ENCODE assay signal across 7 mouse cellular contexts in genomic region chr1:173766848-173767617, GRCm38 (mm10). TPM values are rescaled to one million over a fixed set of nuclear protein-coding genes. Genes with fewer than 3 reads are reported as not detected.
DNase-seq lines count a peak whose midpoint lies in the region; ATAC-seq and TF ChIP-seq lines count a peak whose summit lies in the region.
"Not testable (repeated sequence)": the region's sequence is repeated elsewhere in the genome, so short reads cannot be mapped to it uniquely, and the experiment has no call there.

TSS of gene Ifi204 (minus strand) at chr1:173766943.

- peak; percentile 56 for DNase-seq in Patski (ENCODE audit: low read depth, low spot score)
- peak; percentile 18 for DNase-seq in c-Kit-positive CD71-negative TER-119-negative erythroid progenitor cells, embryonic 14.5 days (ENCODE audit: low read depth)
- peak; percentile 55 for DNase-seq in induced T-regulatory cell, adult 2 months (ENCODE audit: low read depth)
- peak; percentile 51 to 59 for DNase-seq in kidney, postnatal 36 days
- peak; percentile 19 for DNase-seq in liver, postnatal 0 days

- WGBS in liver, postnatal 0 days (ENCODE audit: insufficient replicate concordance), result 36% methylated on average over 5 of the region's 5 CpGs

- TF ChIP-seq POLR2A in myocyte (IDR thresholded peaks at IDR 0.05; ENCODE audit: insufficient read length, low read depth), result not testable (repeated sequence)

- peak within 1 kb of the TSS; percentile 49 for H3K27ac ChIP-seq in liver, postnatal 0 days (ENCODE audit: low read depth)

- 0 out of 2 replicates have a peak, but pooled peaks have one; percentile 15 for TF ChIP-seq EP300 in liver, postnatal 0 days (IDR thresholded peaks at IDR 0.05; ENCODE audit: low read depth)

- H3ac ChIP-seq in myocyte (ENCODE audit: control insufficient read depth, insufficient read length), result not testable (repeated sequence)

- not testable (repeated sequence) for H3K79me2 ChIP-seq in myocyte (ENCODE audit: control insufficient read depth, insufficient read depth)

- H3K27me3 ChIP-seq in Patski; liver, postnatal 0 days (ENCODE audit: insufficient read depth, low read length); myocyte (ENCODE audit: control insufficient read depth, insufficient read depth, insufficient read length): not testable (repeated sequence)

- in situ Hi-C loops in Patski (cut with MboI; ENCODE audit: low pct_unique_long_range_greater_than_20kb), result loop anchor here (5.0 kb wide), 1 partner anchor 145 kb away; the partner anchor contains the start of gene Ifi211

- not testable (repeated sequence) for H3K9me3 ChIP-seq in liver, postnatal 0 days (ENCODE audit: low read length)

- H3K4me2 ChIP-seq in liver, postnatal 0 days (ENCODE audit: low read depth, low read length), result not testable (repeated sequence)
- H3K4me2 ChIP-seq in myocyte (ENCODE audit: low read depth), result peak within 1 kb of the TSS; percentile 73

- H3K4me1 ChIP-seq in liver, postnatal 0 days (ENCODE audit: insufficient read depth), result not testable (repeated sequence)

- H3K4me3 ChIP-seq in liver, postnatal 0 days (ENCODE audit: low read depth, low read length), result not testable (repeated sequence)
- peak within 1 kb of the TSS; percentile 24 for H3K4me3 ChIP-seq in myocyte

- POLR2A ChIA-PET in Patski (lab: Charles Lee), result not testable (repeated sequence)

- not testable (repeated sequence) for H3K9ac ChIP-seq in liver, postnatal 0 days (replicated peaks)

- ATAC-seq in Patski, result peak; percentile 100
- ATAC-seq in granulocyte monocyte progenitor cell, adult 5-6 weeks (replicated peaks; ENCODE audit: poor library complexity, severe bottlenecking), result peak; percentile 92
- ATAC-seq in liver, postnatal 0 days, result peak; percentile 86

- TF ChIP-seq CTCF in Patski (IDR thresholded peaks at IDR 0.05); liver, postnatal 0 days (IDR thresholded peaks at IDR 0.05; ENCODE audit: low read depth): not testable (repeated sequence)

- H3K36me3 ChIP-seq in liver, postnatal 0 days (replicated peaks; ENCODE audit: insufficient read depth, low read length); myocyte (ENCODE audit: control insufficient read depth, insufficient read depth): not testable (repeated sequence)

- CTCF ChIA-PET in Patski (lab: Charles Lee), result interaction anchor here (0.6 kb wide), 1 partner anchor 456 kb away, joined by 3 read pairs; no protein-coding TSS in a partner anchor

TF ChIP-seq in myocyte, 11 proteins besides CTCF, POLR2A, EP300 and RAD21:
- TF ChIP-seq CEBPB (IDR thresholded peaks at IDR 0.05; ENCODE audit: insufficient read depth, poor library complexity, severe bottlenecking), result peak; percentile 56; the same call in 1 of the 2 replicates

RNA-seq across cellular contexts. Expression of gene Ifi204, which starts in this region (rescaled TPM):
- polyA plus RNA-seq in Patski (2021) (6.5 TPM), myocyte (2012; fragmentation: generic; extraction: Trizol) (5.2 TPM)
- 2.1 and 5.1 TPM in 2 replicates for total RNA-seq in granulocyte monocyte progenitor cell, adult 5-6 weeks (2014; fragmentation: Nextera tagmentation)
- 7.9 and 10.9 TPM in 2 replicates for total RNA-seq in granulocyte monocyte progenitor cell, adult 5-6 weeks (2017)
- polyA plus RNA-seq in liver, postnatal 0 days (2015; fragmentation: Nextera tagmentation; extraction: Ambion mirVana), result 9.2 and 10.1 TPM in 2 replicates
